ENCODE assay signal across 9 mouse cellular contexts in genomic region chr13:95655284-95655683, GRCm38 (mm10). TPM values are rescaled to one million over a fixed set of nuclear protein-coding genes. Genes with fewer than 3 reads are reported as not detected.
DNase-seq lines count a peak whose midpoint lies in the region; ATAC-seq lines count a peak whose summit lies in the region.
"Had no signal": no experiment of that assay in that cellular context is flagged by ENCODE, and none has a peak within 500 bp of the region (broad histone marks: within the 10 kb centered on the region; RNA-seq: fewer than 3 reads in every experiment).

No protein-coding gene starts in this region.

- no peak overlapping the region for H3K9ac ChIP-seq in liver, embryonic 11.5 days (ENCODE audit: low read depth, low read length)
- H3K9ac ChIP-seq: liver, embryonic 14.5 days had no signal

- ATAC-seq in liver, embryonic 11.5 days (replicated peaks; ENCODE audit: low FRiP score) = no peak

- peak overlapping the region; percentile 35; the same call in 1 of the 2 replicates for H3K27ac ChIP-seq in liver, embryonic 11.5 days (ENCODE audit: low read depth, low read length)
- H3K27ac ChIP-seq: liver, embryonic 14.5 days had no signal

- peaks cover 51% of the 10 kb centered on the region for H3K4me1 ChIP-seq in liver, embryonic 11.5 days (replicated peaks; ENCODE audit: control insufficient read depth, insufficient read depth, low read length)

- H3K4me3 ChIP-seq in liver, embryonic 11.5 days (ENCODE audit: low read depth, low read length) = no peak overlapping the region

- no peaks in the 10 kb centered on the region for H3K27me3 ChIP-seq in liver, embryonic 11.5 days (replicated peaks; ENCODE audit: control insufficient read depth, insufficient read depth, low read length)

- DNase-seq in ES-CJ7 (ENCODE audit: low read depth, low spot score) = peak; percentile 14
- peak; percentile 25 for DNase-seq in ZHBTc4 (ENCODE audit: low read depth, low spot score)
- DNase-seq in heart, postnatal 4 days = peak; percentile 50
- DNase-seq in liver, embryonic 11.5 days (ENCODE audit: low spot score) = no peak
- DNase-seq in B cell, adult 2 months = no peak
- no peak for DNase-seq in ovary, postnatal 14 days (ENCODE audit: low spot score)
- DNase-seq in cerebellum, adult 9-11 months = no peak
- no peak for DNase-seq in thymus, adult 18-20 months

- WGBS in liver, embryonic 11.5 days = 53% methylated on average over 9 of the region's 9 CpGs

- no peak overlapping the region for H3K4me2 ChIP-seq in liver, embryonic 11.5 days

- H3K9me3 ChIP-seq in liver, embryonic 11.5 days (ENCODE audit: control insufficient read depth, low read length) = no peaks in the 10 kb centered on the region

- peaks cover 7% of the 10 kb centered on the region; the same call in 1 of the 2 replicates for H3K36me3 ChIP-seq in liver, embryonic 11.5 days (ENCODE audit: control insufficient read depth, insufficient read depth, low read length)

RNA-seq across cellular contexts. Expression of gene F2r, which starts 37.0 kb away (rescaled TPM):
- 10 to 100 TPM; 66.3 to 72.7 TPM for total RNA-seq in heart, postnatal 4 days (2021)
- polyA plus RNA-seq in liver, embryonic 11.5 days (2014; fragmentation: Nextera tagmentation; extraction: Ambion mirVana) = 142 and 156 TPM in 2 replicates

RNA-seq across cellular contexts. Expression of gene F2rl2, which starts 41.4 kb away (rescaled TPM):
- under 1 TPM in 1 of 2 experiments, not detected in 1; 0.14 TPM for total RNA-seq in heart, postnatal 4 days (2021)
- 29.5 and 33.0 TPM in 2 replicates for polyA plus RNA-seq in liver, embryonic 11.5 days (2014; fragmentation: Nextera tagmentation; extraction: Ambion mirVana)

Comparison
In these comparisons a context has a peak if more than half of its experiments do, and no peak if none do; other contexts are left out.
1. DNase-seq: peak in ES-CJ7 (single experiment), ZHBTc4 (single experiment) and heart, postnatal 4 days (single experiment); none in liver, embryonic 11.5 days (single experiment), B cell, adult 2 months (0 of 2), ovary, postnatal 14 days (single experiment), cerebellum, adult 9-11 months (single experiment) and thymus, adult 18-20 months (0 of 2).